In genomic region chr5:131279286-131279685, GRCm38 (mm10) we compare ENCODE assay signal across 15 mouse cellular contexts. TPM values are rescaled to one million over a fixed set of nuclear protein-coding genes. Genes with fewer than 3 reads are reported as not detected.
"Had no signal": no experiment of that assay in that cellular context is flagged by ENCODE, and none has a peak within 500 bp of the region (broad histone marks: within the 10 kb centered on the region; RNA-seq: fewer than 3 reads in every experiment).

No protein-coding gene starts in this region.

- H3K4me1 ChIP-seq: limb, embryonic 15.5 days; liver, embryonic 12.5 days; megakaryocyte, embryonic 14.5 days had no signal

- H3K9ac ChIP-seq: limb, embryonic 15.5 days; liver, embryonic 12.5 days; lung, embryonic 14.5 days; midbrain, embryonic 15.5 days; neural tube, embryonic 13.5 days had no signal

- ATAC-seq: liver, embryonic 12.5 days; midbrain, embryonic 15.5 days had no signal

- DNase-seq: kidney, postnatal 10 days; kidney, postnatal 4 days; lung, embryonic 14.5 days; lung, postnatal 10 days; right cerebral cortex, postnatal 14 days; thymus, postnatal 36 days had no signal

- H3K27me3 ChIP-seq: limb, embryonic 15.5 days; liver, embryonic 12.5 days; megakaryocyte, embryonic 14.5 days; midbrain, embryonic 15.5 days; neural tube, embryonic 13.5 days had no signal

- H3K27ac ChIP-seq: left cerebral cortex, adult 2 months; limb, embryonic 15.5 days; liver, embryonic 12.5 days; macrophage had no signal

- H3K4me3 ChIP-seq: left cerebral cortex, adult 2 months; limb, embryonic 15.5 days; liver, embryonic 12.5 days; megakaryocyte, embryonic 14.5 days; midbrain, embryonic 15.5 days; neural tube, embryonic 13.5 days had no signal

- H3K36me3 ChIP-seq: limb, embryonic 15.5 days; liver, embryonic 12.5 days; midbrain, embryonic 15.5 days; neural tube, embryonic 13.5 days had no signal

- H3K4me2 ChIP-seq: limb, embryonic 15.5 days; liver, embryonic 12.5 days; lung, embryonic 14.5 days; midbrain, embryonic 11.5 days; midbrain, embryonic 15.5 days; neural tube, embryonic 13.5 days had no signal

- H3K9me3 ChIP-seq: limb, embryonic 15.5 days; midbrain, embryonic 15.5 days; neural tube, embryonic 13.5 days had no signal

RNA-seq across cellular contexts. Expression of gene Galnt17, which starts 29.0 kb away (rescaled TPM):
- total RNA-seq: monocyte, adult 5-6 weeks had no signal
- polyA plus RNA-seq: macrophage had no signal
